Mouse (Mus musculus): ENCODE results near the gene Ly86.

Gene Ly86

DNA sequence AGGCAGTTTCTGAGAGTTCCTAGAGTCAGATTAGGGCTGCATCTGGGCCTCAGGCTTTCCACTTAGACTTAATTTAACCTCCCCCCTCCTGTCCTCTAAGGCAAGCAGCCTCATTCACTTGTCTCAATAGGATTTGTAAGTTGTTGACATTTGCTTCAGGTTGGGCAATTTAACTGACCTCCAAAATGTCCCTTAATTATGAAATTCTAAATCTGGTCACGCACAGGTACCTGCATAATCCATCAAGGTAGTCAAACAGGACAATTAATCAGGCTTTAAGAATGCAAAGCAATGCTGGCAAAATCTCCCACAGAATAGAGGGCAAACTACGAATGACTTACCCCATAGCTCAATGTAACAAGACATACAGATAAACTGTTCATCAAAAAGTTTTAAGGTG lies 8.0 kb downstream of the Ly86 start:
- no peak for DNase-seq (ENCODE audit: low read depth, low spot score)

DNA sequence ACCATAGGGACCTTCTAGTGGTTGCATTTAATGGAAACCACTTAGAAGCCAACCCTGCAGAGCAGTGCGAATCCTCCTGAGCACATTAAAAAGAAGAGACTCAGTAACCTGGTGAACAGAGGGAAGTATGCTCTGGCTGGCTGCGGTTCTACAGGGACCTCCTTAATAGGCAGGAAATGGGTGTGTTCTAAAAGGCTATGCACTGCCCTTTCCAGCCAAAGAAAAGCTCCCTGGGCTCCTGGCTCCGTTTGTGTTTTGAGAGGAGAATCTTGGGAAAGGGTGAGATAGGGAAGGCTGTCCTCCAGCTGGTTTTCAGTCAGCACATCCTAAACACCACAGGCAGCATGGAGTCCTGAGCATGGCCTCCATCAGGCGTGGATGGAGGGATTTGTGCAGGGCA lies 8.9 kb downstream of the Ly86 start:
- no peak for DNase-seq (ENCODE audit: low read depth, low spot score)

DNA sequence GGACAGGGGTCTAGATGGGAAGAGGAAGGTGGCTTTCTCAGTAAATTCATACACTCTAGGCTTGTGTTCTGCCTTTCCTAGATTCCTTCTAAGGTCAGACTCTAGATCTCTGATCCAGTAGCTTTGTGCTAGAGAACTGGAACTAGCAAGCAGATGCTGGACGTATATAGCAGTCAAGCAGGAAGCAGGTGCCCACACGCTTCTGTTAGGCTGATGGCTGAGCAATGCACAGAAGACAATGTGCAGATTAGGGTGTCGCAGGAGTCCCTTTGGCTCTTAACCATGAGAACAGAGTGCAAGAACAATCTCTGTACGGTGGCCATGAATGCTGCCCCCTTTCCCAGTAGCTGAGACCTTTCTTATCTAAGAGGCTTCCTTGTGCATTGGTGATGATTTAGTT lies 9.4 kb downstream of the Ly86 start:
- DNase-seq (ENCODE audit: low read depth, low spot score) = peak; percentile 65

DNA sequence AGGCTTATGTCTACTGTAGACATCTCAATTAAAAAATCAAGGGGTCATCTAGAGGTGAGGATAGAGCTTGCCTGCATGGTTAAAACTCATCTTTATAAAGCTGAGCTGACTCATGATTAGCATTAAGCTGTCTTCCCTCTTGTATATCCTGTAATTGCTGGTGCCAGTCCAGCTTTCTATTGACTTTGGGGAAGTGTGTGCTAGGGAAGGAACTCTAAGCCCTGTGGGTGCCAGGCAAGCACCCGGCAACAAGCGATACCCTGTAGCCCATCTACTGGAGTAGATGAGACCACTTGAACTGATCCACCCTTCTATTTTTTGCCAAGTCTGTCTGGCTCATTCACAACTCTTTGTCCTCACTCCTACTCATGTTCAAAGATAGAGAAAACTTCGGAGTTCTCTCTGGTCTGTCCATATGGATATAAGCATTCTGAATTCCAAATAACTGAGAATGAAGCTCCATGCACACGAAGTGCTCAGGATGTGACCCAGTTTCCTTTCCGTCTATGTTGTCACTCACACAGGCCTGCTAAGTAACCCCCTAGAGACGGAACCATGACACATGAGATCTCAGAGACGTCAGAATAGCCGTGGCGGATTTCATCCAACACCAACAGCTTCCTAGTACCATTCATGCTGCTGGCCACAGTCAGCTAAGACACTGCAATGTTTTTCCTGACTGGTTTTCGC lies 10.8 kb downstream of the Ly86 start:
- DNase-seq (ENCODE audit: low read depth, low spot score) = peak; percentile 74

DNA sequence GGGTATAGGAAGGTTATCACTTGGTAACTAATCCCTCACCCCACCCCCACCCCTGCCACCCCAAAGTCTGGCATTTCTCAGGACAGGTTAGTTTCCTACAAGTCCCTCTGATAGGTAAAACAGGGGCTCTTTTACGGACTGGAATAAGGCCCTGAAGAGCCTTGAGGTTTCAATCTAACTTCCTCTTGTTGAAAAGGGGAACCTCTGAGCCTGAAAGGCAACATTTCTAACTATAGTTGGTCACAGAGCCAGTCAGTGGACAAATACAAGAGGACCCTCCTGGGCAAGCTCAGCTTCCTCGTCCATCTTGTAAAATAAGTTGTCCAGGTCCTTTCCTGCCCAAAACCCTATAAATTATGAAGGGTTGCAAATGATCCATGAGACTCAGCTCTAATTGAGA lies 11.5 kb downstream of the Ly86 start:
- DNase-seq (ENCODE audit: low read depth, low spot score) = no peak

DNA sequence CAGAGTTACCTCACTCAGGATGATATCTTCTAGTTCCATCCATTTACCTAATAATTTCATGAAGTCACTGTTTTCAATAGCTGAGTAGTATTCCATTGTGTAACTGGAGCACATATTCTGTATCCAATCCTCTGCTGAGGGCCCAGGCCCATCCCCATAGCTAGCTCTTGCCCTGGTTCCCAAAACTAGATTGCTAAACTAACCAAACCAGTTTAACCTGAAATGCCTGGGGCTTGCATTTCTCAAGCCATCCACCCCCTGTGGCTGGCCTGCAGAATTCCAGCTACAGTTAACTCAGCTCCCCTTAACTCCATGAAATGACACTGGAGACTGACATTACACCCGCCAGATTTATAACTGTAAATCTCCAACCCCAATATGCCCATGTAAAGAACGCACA lies 13.1 kb downstream of the Ly86 start:
- no peak for DNase-seq (ENCODE audit: low read depth, low spot score)

DNA sequence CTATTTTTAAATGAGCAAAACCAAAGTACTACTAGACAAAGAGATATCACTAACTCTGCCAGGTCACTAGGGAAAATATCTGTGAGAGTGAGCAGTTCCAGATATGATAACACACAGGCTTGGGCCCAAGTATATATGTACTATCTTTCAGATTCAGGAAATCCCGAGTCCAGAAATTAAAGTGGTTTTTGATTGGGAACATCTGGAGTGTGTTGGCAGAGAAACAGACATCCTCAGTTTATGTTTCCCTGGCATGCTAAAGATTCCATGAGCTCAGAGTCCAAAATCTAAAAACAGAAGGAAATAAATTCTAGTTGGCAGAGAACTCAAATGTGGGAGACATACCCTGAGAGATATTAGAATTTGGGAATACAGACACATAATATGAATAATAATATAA lies 16.2 kb downstream of the Ly86 start:
- peak; percentile 38 for DNase-seq (ENCODE audit: low read depth, low spot score)

DNA sequence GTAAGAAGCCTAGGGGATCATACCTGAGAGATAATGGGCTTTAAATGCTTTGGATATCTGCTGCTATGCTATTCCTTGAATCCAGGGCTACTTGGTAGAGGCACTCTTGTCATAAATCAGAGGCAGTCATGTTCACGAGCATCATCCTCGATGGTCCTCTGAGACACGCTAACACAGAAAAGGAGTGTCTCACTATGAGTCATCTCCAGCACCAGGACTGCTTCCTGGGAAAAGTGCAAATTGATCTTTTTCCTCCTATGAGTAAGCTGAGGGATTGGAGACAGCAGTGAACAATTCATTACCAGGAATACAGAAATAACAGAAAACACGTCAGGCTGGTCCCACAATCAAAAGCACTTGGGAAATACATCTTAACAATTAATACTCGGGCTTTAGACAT lies 19.3 kb downstream of the Ly86 start:
- peak; percentile 62 for DNase-seq (ENCODE audit: low read depth, low spot score)

DNA sequence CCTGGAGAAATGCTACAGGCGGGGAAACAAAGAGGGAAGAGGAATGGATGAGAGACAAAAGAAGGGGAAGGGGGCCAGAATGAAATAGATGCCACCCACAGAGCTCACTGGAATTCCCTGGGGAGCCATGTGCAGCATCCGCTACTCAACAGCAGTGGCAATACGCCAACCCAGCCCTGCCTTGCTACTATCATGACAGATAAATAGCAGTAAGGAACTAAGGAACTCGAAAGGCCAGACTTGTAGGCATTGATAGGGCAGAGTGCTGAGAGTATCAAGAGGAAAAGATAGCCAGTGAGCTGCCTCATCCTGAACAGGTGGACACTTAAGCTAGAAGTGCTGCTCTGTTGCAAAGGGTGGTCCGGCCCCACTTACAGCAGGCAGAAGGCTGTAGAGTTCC lies 31.4 kb downstream of the Ly86 start:
- DNase-seq (ENCODE audit: low read depth, low spot score) = peak; percentile 42

DNA sequence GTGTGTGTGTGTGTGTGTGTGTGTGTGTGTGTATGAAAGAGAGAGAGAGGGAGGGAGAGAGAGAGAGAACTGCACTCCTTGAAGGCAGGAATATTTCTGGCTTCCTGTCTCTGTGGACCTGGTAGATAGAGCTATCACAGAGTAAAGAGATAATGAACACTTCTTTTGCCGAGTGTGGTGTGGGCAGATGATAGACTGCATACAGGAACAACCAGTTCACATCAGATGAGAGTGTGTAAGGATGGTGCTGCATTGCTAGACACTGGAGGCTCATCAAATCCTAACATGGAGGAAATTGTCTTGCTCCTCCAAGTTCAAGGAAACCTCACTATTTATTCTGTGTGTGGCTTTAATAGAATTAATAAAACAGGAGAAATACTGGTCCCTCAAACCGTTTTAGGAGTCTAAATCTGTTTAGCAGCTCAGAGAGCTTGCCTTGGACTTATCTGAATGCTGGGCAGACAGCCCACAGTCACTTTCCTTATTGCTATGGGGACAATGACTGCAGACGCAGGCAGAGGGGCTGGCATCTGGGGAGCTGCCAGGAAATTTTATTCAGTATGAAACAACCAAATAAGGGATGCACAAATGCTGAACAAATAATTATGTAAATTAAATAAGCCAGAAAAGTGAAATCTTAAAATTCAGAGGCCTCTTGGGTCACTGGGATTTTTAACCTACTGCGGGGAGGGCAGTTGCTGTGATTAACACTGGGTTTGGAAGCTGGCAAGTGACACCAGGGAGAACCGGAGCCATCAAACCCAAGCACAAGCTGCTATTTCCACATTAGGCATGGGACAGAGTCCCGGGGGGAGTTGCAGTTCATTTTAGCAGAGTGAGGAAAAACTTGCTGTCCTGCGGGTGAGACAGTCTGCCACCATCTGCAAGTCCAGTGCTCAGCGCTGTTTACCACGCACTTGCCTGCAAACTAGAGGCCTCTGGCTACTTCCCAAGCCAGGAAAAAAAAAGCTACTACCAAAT lies 43.5 kb downstream of the Ly86 start:
- DNase-seq (ENCODE audit: low read depth, low spot score) = peak; percentile 71

DNA sequence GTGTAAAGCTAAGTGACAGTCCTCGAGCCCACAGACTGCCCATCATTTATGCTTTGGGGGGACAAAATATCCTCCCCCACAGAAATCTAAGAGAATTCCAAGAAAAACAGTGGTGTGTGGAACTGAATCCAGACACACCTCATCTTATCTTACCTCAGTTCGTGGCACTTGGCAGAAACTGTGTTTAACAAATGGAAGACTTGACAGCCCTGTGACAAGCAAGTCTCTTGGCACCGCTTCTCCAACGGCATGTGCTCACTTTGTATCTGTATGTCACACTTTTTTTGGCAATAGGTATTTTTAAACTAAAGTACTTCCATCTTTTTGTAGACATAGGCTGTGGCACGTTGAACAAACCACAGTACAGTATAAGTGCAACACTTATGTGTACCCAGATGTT lies 44.3 kb downstream of the Ly86 start:
- peak; percentile 70 for DNase-seq (ENCODE audit: low read depth, low spot score)

DNA sequence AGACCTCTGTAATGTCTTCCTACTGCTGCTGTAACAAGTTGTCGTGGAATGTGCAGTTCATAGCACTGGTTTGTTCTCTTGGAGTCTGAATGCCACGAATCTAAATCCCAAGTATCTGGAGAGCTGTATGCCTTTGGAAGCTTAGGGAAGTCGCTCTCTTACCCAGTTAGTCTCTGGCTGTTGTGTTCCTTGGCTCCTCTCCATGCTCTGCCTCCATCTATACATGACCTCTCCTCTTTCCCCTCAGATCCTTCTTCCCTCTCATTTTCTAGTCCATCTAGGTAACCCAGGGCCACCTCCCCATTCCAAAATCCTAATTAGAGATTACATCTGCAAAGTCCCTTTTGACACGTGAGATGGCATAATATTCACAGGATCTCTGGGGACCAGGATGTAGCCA lies 53.8 kb downstream of the Ly86 start:
- no peak for DNase-seq (ENCODE audit: low read depth, low spot score)

DNA sequence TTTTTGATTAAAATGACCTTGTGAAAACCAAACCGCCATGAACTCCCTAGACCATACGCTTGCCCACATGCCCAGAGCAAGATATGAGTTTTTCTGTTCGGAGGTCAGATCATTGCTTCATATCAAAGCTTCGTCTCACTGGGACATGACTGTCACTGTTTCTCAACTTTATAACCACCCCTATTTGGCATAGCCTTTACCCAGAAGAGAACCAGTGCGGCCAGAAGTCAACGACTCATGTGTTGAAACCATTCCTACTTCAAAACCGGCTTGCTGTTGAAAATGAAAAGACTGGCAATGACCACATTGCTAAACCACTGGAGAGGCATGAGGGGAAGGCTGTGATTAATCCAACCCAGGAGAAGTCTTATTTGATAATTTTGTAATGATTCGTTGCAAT lies 54.3 kb downstream of the Ly86 start:
- DNase-seq (ENCODE audit: low read depth, low spot score) = no peak

DNA sequence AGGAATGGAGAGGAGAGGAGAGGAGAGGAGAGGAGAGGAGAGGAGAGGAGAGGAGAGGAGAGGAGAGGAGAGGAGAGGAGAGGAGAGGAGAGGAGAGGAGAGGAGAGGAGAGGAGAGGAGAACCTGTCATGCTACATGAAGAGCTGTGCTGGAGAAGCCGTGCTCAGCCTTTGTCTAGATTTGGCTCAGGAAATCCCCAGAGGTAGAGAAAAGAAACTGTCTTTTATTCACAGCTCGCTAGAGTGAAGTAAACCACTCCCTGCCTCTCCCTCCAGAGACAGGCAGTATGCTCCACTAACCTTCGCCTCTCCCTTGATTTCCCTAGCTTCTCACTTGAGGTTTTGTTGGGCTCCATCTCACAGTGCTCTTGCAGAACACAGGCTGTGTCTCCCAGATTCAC lies 57.4 kb downstream of the Ly86 start:
- no peak for DNase-seq (ENCODE audit: low read depth, low spot score)

DNA sequence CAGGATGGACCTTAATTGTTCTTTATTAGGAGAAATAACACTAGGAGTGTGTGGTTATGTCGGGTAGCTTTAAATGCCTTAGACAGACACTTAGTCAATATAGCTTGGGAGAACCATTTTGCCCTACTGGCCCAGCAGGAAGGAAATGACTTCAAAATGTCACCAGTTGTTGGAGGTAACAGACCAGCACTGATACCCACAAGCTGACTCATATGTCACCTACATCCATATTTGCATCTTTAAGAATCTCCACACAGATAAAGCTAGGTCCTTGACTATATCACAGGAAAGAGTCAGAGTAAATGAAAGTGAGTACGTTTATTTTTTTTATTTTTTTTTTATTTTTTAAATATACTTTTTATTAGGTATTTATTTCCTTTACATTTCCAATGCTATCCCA lies 58.7 kb downstream of the Ly86 start:
- no peak for DNase-seq (ENCODE audit: low read depth, low spot score)

DNA sequence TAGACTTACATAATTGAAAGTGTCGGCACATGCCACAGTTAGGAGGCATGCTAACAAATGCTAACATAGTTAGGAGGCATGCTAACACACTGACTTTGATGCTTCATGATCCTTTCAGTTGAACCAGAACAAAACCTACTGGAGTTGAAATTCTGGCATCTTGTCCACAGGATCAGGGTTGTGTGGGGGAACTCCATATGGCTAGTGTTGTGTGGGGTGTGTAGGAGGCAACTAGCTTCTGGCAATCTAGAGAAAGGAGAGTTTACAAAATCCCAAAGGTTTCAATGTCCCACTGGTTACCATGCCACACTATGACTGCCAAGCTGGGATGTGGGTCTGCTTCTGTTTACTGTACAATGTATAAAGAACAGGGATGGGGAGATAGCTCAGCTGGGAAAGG lies 70.7 kb downstream of the Ly86 start:
- peak; percentile 85 for DNase-seq (ENCODE audit: low read depth, low spot score)

DNA sequence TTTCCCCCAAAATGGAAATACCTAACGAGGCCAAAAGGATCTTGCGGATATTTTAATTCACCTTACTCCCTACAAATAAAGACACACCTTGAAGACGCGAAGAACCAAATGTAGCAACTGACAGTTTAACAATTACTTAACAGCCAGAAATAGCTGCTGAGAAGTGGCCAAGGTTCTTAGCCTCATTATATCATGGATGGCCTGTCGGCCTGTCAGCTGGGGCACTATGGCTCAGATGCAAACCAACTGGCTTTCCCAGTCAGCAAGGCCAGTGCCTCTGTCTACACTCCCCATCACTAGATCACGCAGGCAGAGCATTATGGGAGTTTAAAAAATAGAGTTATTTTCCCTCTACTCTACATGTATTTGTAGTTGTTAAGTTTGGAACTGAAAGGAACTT lies 78.4 kb downstream of the Ly86 start:
- DNase-seq (ENCODE audit: low read depth, low spot score) = no peak

DNA sequence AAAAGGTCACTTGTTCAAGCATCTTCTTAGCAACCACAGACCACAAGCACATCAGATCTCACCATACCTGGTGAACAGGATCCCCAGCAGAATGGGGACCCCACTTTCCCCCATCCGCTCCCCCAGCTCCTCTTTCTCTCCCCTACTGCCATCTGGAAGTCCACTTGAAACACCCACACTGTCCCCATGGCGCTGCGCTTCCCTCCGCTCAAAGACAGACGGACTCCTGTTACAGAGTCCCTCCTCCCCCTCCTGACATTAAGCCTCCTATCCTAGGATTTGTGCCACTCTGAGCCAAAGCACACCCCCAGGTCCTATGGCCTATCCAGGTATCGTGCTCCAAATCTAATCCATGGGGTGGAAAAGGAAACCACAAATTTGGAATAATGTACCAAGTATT lies 79.9 kb downstream of the Ly86 start:
- DNase-seq (ENCODE audit: low read depth, low spot score) = peak; percentile 66

DNA sequence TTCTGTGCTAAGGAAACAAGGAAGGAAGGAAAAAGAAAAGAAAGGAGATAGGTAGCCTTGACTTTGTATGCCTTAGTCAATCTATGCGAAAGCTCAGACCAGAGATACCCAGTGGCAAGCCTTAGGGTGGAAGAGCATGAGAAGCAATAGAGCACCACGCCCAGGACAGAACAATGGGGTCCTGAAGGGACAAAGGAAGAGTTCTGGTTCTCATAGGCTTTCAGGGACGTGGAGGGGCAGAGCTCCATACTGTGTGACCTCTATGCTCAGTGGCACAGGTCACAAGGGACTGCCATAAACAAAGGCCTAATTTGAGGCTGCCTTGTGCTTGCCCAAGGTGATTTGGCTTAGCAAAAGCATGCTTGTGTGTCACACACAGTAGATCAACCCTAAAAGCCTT lies 80.4 kb downstream of the Ly86 start:
- no peak for DNase-seq (ENCODE audit: low read depth, low spot score)

DNA sequence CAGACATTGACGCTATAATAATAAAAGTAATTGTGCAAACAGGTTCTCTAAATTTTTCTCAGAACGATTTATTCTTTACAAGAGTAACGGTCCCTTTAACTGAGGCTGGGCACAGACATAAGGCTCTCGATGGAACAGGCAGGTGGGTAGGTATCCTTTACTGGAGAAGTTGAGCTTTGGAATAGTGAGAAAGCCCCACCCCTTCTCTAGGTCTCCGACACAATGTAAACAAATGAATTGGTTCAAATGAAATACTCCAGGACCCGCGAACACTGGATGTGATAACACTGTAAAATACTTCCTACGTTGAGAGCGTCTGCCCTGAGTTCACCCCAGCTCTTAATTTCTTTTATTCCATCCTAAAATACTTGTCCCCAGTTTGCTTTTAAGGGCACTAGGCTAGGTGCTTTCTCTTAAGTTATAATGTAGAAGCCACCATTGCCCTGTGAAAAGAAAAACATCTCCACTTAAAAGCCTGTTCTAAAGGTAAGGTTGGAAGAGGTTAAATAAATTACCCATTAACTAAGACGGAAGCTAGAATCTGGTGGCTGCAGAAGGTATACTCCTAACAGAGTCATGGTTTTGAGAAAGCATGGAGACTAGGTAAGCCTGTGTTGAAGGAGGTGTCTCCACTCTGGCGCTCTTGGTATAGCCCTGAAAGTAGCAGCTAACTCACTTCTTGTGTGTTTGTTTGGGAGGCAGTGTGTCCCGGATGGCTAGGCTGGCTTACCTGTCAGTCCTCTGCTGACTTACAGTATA lies 81.7 kb downstream of the Ly86 start:
- DNase-seq (ENCODE audit: low read depth, low spot score) = no peak

DNA sequence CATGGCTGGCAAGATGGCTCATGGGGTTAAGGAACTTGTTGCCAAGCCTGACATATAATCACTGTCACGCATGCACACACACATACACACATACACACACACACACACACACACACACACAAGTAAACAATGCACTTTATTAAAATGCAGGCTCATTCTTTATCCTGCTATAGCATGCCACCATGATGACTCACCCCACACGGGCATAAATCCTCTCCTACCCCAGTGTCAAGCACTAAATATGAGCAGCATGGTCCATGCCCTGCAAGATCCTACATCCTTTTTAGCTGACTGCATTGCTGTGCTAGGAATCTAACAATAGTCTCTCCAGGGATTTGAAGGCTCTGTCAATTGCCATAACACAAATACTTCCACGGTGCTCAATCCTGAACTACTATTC lies 83.5 kb downstream of the Ly86 start:
- DNase-seq (ENCODE audit: low read depth, low spot score) = no peak

DNA sequence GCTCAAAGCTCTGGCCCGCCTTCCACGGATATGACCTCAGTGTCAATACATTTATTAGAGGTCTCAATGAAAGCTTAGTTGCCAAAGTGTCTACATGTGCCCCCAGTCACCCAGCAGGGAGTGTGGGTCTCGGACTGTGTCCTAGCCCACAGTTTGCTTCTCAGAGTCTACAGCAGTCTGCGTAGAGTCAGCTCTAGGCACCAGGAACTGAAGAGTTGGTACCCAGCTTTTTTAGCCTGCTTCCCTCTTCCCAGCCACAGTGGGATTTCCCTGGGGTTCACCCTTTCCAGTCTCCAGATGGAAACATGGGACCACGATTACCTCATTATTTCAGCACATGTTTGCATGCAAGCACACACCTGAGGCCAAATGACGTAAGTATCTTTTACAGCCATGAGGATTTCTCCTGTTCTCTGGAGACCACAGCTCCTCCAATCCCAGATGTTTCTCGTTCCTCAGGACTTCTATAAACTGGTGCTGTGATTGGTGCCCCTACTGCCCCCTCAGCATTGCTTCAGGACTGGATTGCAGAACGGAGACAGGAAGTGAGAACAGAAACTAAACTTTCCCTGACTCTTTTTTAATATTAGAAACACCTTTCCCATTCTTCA lies 84.8 kb downstream of the Ly86 start:
- no peak for DNase-seq (ENCODE audit: low read depth, low spot score)
